Mouse (Mus musculus): Measurements from ENCODE around the gene Gja8. TPM values are rescaled to one million over a fixed set of nuclear protein-coding genes. Genes with fewer than 3 reads are reported as not detected.

Gene Gja8
- polyA plus RNA-seq, 1 experiment from 2014 or later: not detected

GRCm38 (mm10) chr3:96924631-96925030 lies 1.2 kb downstream of the Gja8 start:
- no peaks in the 10 kb centered on the region for H3K4me1 ChIP-seq (replicated peaks)
- H3K4me2 ChIP-seq: no peak overlapping the region
- H3K27me3 ChIP-seq: no peaks in the 10 kb centered on the region
- H3K4me3 ChIP-seq (replicated peaks): no peak overlapping the region
- H3K27ac ChIP-seq: no peak overlapping the region
- no peak overlapping the region for H3K9ac ChIP-seq
- no peaks in the 10 kb centered on the region for H3K9me3 ChIP-seq (replicated peaks)
- ATAC-seq (ENCODE audit: low read depth): no peak
- no peak for DNase-seq
- no peaks in the 10 kb centered on the region for H3K36me3 ChIP-seq
- WGBS (ENCODE audit: insufficient replicate concordance): 60% methylated on average over 4 of the region's 4 CpGs

- no peak for ATAC-seq (ENCODE audit: low read depth)
Observed at GRCm38 (mm10) chr3:96920991-96921390, 4.8 kb downstream of the Gja8 start.

GRCm38 (mm10) chr3:96905592-96905991 lies 20.2 kb downstream of the Gja8 start:
- WGBS (ENCODE audit: insufficient replicate concordance): 40% methylated on average over 9 of the region's 9 CpGs
- H3K36me3 ChIP-seq: no peaks in the 10 kb centered on the region
- no peak overlapping the region for H3K27ac ChIP-seq
- 0 out of 2 replicates have a peak, but pooled peaks cover 7% of the 10 kb centered on the region for H3K27me3 ChIP-seq
- ATAC-seq (ENCODE audit: low read depth) (no peak), DNase-seq (no peak)
- H3K4me2 ChIP-seq: peak overlapping the region; percentile 91
- no peaks in the 10 kb centered on the region for H3K9me3 ChIP-seq (replicated peaks)
- peaks cover 33% of the 10 kb centered on the region for H3K4me1 ChIP-seq (replicated peaks)
- H3K4me3 ChIP-seq (replicated peaks): peak overlapping the region; percentile 91
- peak overlapping the region; percentile 91 for H3K9ac ChIP-seq

More at GRCm38 (mm10) chr3:96920991-96921390, 4.8 kb downstream of the Gja8 start:
- no peak overlapping the region for H3K27ac ChIP-seq
- H3K27me3 ChIP-seq: no peaks in the 10 kb centered on the region
- DNase-seq: no peak
- 65% methylated on average over 7 of the region's 7 CpGs for WGBS (ENCODE audit: insufficient replicate concordance)
- H3K9me3 ChIP-seq (replicated peaks): no peaks in the 10 kb centered on the region
- no peaks in the 10 kb centered on the region for H3K36me3 ChIP-seq
- H3K9ac ChIP-seq: no peak overlapping the region
- no peak overlapping the region for H3K4me3 ChIP-seq (replicated peaks)
- no peak overlapping the region for H3K4me2 ChIP-seq
- no peaks in the 10 kb centered on the region for H3K4me1 ChIP-seq (replicated peaks)

GRCm38 (mm10) chr3:96904851-96905541 lies 20.8 kb downstream of the Gja8 start, which contains the start of gene Gpr89:
TSS of gene Gpr89 (minus strand) at chr3:96905346.
- under 1% methylated on average over 39 of the region's 40 CpGs for WGBS (ENCODE audit: insufficient replicate concordance)
- DNase-seq: peak; percentile 93
- H3K27ac ChIP-seq: peak within 1 kb of the TSS; percentile 57

GRCm38 (mm10) chr3:96904393-96904792 lies 21.4 kb downstream of the Gja8 start, which contains the start of gene Gja5:
TSS of gene Gja5 (plus strand) at chr3:96904693.
- Histone ChIP-seq H3K4me2 (peak within 1 kb of the TSS; percentile 91), H3K36me3 (no peaks in the 10 kb centered on the region), H3K4me1 (replicated peaks) (peaks cover 33% of the 10 kb centered on the region), H3K27me3 (0 out of 2 replicates have a peak, but pooled peaks cover 7% of the 10 kb centered on the region), H3K9ac (peak within 1 kb of the TSS; percentile 91), H3K4me3 (replicated peaks) (peak within 1 kb of the TSS; percentile 91), H3K27ac (peak within 1 kb of the TSS; percentile 57), H3K9me3 (replicated peaks) (no peaks in the 10 kb centered on the region)
- 12% methylated on average over 14 of the region's 14 CpGs for WGBS (ENCODE audit: insufficient replicate concordance)
- DNase-seq (no peak), ATAC-seq (ENCODE audit: low read depth) (0 out of 2 replicates have a peak, but pooled peaks have one; percentile 5)

More at GRCm38 (mm10) chr3:96904851-96905541, 20.8 kb downstream of the Gja8 start, which contains the start of gene Gpr89:
- Histone ChIP-seq H3K36me3 (no peaks in the 10 kb centered on the region), H3K9ac (peak within 1 kb of the TSS; percentile 91), H3K9me3 (replicated peaks) (no peaks in the 10 kb centered on the region), H3K4me3 (replicated peaks) (peak within 1 kb of the TSS; percentile 91), H3K4me2 (peak within 1 kb of the TSS; percentile 91), H3K27me3 (0 out of 2 replicates have a peak, but pooled peaks cover 7% of the 10 kb centered on the region), H3K4me1 (replicated peaks) (peaks cover 33% of the 10 kb centered on the region)
- ATAC-seq (ENCODE audit: low read depth): peak; percentile 97

- H3K9me3 ChIP-seq (replicated peaks): no peaks in the 10 kb centered on the region
- no peak for DNase-seq
- H3K36me3 ChIP-seq: peaks cover 7% of the 10 kb centered on the region
- H3K4me2 ChIP-seq: peak overlapping the region; percentile 12; the same call in 1 of the 2 replicates
- no peak overlapping the region for H3K9ac ChIP-seq
- H3K27me3 ChIP-seq: 0 out of 2 replicates have a peak, but pooled peaks cover 4% of the 10 kb centered on the region
- peaks cover 33% of the 10 kb centered on the region for H3K4me1 ChIP-seq (replicated peaks)
- WGBS (ENCODE audit: insufficient replicate concordance): 70% methylated on average over 4 of the region's 4 CpGs
- no peak for ATAC-seq (ENCODE audit: low read depth)
- no peak overlapping the region for H3K4me3 ChIP-seq (replicated peaks)
- no peak overlapping the region for H3K27ac ChIP-seq
Observed at GRCm38 (mm10) chr3:96902336-96902999, 23.4 kb downstream of the Gja8 start.

GRCm38 (mm10) chr3:96883690-96884089 lies 42.1 kb downstream of the Gja8 start:
- DNase-seq: no peak
- Histone ChIP-seq H3K9me3 (replicated peaks) (no peaks in the 10 kb centered on the region), H3K27me3 (no peaks in the 10 kb centered on the region), H3K9ac (no peak overlapping the region), H3K4me1 (replicated peaks) (no peaks in the 10 kb centered on the region), H3K36me3 (peaks cover 72% of the 10 kb centered on the region), H3K4me2 (no peak overlapping the region), H3K4me3 (replicated peaks) (no peak overlapping the region), H3K27ac (no peak overlapping the region)
- 89% methylated on average over 7 of the region's 7 CpGs for WGBS (ENCODE audit: insufficient replicate concordance)
- ATAC-seq (ENCODE audit: low read depth): no peak

GRCm38 (mm10) chr3:96882061-96882849 lies 43.6 kb downstream of the Gja8 start:
- WGBS (ENCODE audit: insufficient replicate concordance): 79% methylated on average over 14 of the region's 14 CpGs
- Histone ChIP-seq H3K4me3 (replicated peaks) (no peak overlapping the region), H3K4me1 (replicated peaks) (no peaks in the 10 kb centered on the region), H3K27ac (no peak overlapping the region), H3K9ac (no peak overlapping the region), H3K27me3 (no peaks in the 10 kb centered on the region), H3K9me3 (replicated peaks) (no peaks in the 10 kb centered on the region), H3K4me2 (no peak overlapping the region), H3K36me3 (peaks cover 71% of the 10 kb centered on the region)
- DNase-seq (no peak), ATAC-seq (ENCODE audit: low read depth) (no peak)

GRCm38 (mm10) chr3:96881557-96881956 lies 44.3 kb downstream of the Gja8 start:
- H3K36me3 ChIP-seq: peaks cover 65% of the 10 kb centered on the region
- DNase-seq (no peak), ATAC-seq (ENCODE audit: low read depth) (no peak)
- no peaks in the 10 kb centered on the region for H3K4me1 ChIP-seq (replicated peaks)
- no peak overlapping the region for H3K9ac ChIP-seq
- H3K9me3 ChIP-seq (replicated peaks): no peaks in the 10 kb centered on the region
- WGBS (ENCODE audit: insufficient replicate concordance): 77% methylated on average over 6 of the region's 6 CpGs
- no peak overlapping the region for H3K4me2 ChIP-seq
- H3K4me3 ChIP-seq (replicated peaks): no peak overlapping the region
- no peaks in the 10 kb centered on the region for H3K27me3 ChIP-seq
- no peak overlapping the region for H3K27ac ChIP-seq

- WGBS (ENCODE audit: insufficient replicate concordance): 82% methylated on average over 4 of the region's 4 CpGs
- Histone ChIP-seq H3K9ac (no peak overlapping the region), H3K27me3 (no peaks in the 10 kb centered on the region), H3K9me3 (replicated peaks) (no peaks in the 10 kb centered on the region), H3K27ac (no peak overlapping the region), H3K36me3 (peaks cover 64% of the 10 kb centered on the region), H3K4me3 (replicated peaks) (no peak overlapping the region), H3K4me2 (no peak overlapping the region), H3K4me1 (replicated peaks) (no peaks in the 10 kb centered on the region)
- no peak for ATAC-seq (ENCODE audit: low read depth)
- DNase-seq: no peak
Observed at GRCm38 (mm10) chr3:96880385-96880784, 45.4 kb downstream of the Gja8 start.

- DNase-seq (no peak), ATAC-seq (ENCODE audit: low read depth) (no peak)
- H3K9me3 ChIP-seq (replicated peaks): no peaks in the 10 kb centered on the region
- H3K4me2 ChIP-seq: no peak overlapping the region
- no peak overlapping the region for H3K27ac ChIP-seq
- H3K4me1 ChIP-seq (replicated peaks): no peaks in the 10 kb centered on the region
- peaks cover 72% of the 10 kb centered on the region for H3K36me3 ChIP-seq
- H3K9ac ChIP-seq: no peak overlapping the region
- no peak overlapping the region for H3K4me3 ChIP-seq (replicated peaks)
- no peaks in the 10 kb centered on the region for H3K27me3 ChIP-seq
- 81% methylated on average over 9 of the region's 9 CpGs for WGBS (ENCODE audit: insufficient replicate concordance)
Observed at GRCm38 (mm10) chr3:96879536-96879935, 46.3 kb downstream of the Gja8 start.

Measured in liver, embryonic 13.5 days (tissue).